Mouse (Mus musculus): ENCODE results near the gene Tead1.

GRCm38 (mm10) chr7:112753314-112753713, 74.2 kb downstream of the Tead1 start:
- TF ChIP-seq POLR2A (IDR thresholded peaks at IDR 0.05; ENCODE audit: control insufficient read depth, low read depth, low read length) (no peak), CTCF (IDR thresholded peaks at IDR 0.05; ENCODE audit: control insufficient read depth, insufficient read depth, insufficient replicate concordance, low read depth, low read length) (no peak)

Measured in testis, adult 2 months (tissue).